Mouse (Mus musculus) cerebral cortex, adult 2 months (tissue): Measurements from ENCODE around the gene Rpl27a.

Experiments used
- WGBS: fragments of 180-500 bp; shearing (Covaris S2); methylation state at CpG from one replicate; pipeline ENCODE4 v1.1.7; 2018; 5-methylcytosine and 5-hydroxymethylcytosine counted together

Gene Rpl27a

DNA sequence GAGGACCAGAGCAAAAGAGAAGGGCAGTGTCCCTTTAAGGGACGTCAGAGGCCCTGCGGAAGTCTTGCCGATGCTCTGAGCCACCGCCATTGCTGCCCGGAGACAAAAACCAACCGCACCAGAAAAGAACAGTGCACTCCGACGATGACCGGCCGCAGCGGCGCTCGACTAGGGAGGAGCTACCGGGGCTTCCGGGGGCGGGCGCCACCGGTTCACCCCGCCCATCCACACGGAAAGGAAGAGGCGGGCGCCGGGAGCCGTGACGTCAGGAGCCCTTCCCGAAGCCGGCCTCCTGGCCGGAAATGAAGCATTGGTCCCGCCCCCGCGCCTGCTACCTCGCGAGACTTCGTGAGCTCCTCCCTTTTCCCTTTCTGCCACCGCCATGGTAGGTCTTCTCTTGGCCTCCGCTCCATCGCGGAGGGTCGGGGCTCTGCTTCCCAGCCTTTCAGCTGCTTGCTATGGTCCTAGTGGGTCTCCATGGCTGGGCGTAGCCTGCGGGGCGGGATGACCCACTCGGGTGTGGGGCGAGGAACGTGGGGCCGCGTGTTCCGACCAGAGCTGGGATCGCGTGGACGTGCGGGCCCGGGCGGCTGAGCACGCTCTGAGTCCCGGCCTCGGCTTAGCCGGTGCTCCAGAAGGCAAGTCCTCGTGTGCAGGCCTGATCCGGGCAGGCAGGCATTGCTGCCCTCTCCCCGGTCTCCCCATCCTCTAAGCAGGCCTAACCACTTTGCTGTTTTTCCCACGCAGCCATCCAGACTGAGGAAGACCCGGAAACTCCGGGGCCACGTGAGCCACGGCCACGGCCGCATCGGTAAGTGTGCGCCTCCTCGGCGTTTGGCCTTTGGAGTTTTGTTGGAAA lies at the start of gene Rpl27a:
Rpl27a (plus strand) TSS at position 310 of the 859 bp plus-strand sequence.
- WGBS: under 1% methylated on average over 71 of the region's 72 CpGs

- WGBS: 69% methylated on average over 4 of the region's 4 CpGs
These were observed 48.2 kb upstream of the Rpl27a start for GRCm38 (mm10) chr7:109470700-109471099.

GRCm38 (mm10) chr7:109477926-109478325 lies 41.0 kb upstream of the Rpl27a start:
- WGBS: 79% methylated on average over 3 of the region's 3 CpGs

- 42% methylated on average over 7 of the region's 7 CpGs for WGBS
These were observed 38.2 kb upstream of the Rpl27a start for GRCm38 (mm10) chr7:109480765-109481197.

- WGBS: 55% methylated on average over 5 of the region's 5 CpGs
These were observed 34.7 kb upstream of the Rpl27a start for GRCm38 (mm10) chr7:109484221-109484620.

- WGBS: 60% methylated on average over 18 of the region's 18 CpGs
These were observed 26.2 kb upstream of the Rpl27a start for GRCm38 (mm10) chr7:109492616-109493318.

GRCm38 (mm10) chr7:109493319-109494316 lies 25.3 kb upstream of the Rpl27a start:
- 9% methylated on average over 21 of the region's 21 CpGs for WGBS

DNA sequence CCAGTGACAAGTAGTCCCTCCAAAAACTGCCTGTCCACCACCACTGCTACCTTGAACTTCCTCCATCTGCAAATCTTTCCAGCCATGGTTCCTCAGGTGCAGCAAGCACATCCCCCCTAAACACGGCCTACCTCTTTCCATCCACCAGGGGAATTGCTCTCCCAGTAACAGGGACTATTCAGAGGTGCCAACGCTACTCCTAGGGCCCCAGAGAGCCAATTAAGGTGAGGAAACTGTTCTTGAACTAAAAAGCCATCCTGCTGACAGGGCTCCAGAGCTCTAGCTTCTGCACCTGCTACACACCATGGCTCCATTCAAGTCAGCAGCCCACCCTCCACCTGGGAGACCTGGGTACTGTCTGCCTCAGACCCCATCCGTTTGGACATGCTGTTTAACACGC lies 21.4 kb upstream of the Rpl27a start:
- 67% methylated on average over 4 of the region's 4 CpGs for WGBS

GRCm38 (mm10) chr7:109507119-109507518 lies 11.8 kb upstream of the Rpl27a start:
- WGBS: 31% methylated on average over 8 of the region's 8 CpGs

GRCm38 (mm10) chr7:109507572-109507971 lies 11.4 kb upstream of the Rpl27a start:
- WGBS: 58% methylated on average over 9 of the region's 9 CpGs

GRCm38 (mm10) chr7:109508034-109508433 lies 10.9 kb upstream of the Rpl27a start, which contains the start of gene Trim66:
Gene Trim66 (minus strand): TSS chr7:109508134.
- WGBS: 93% methylated on average over 4 of the region's 4 CpGs

DNA sequence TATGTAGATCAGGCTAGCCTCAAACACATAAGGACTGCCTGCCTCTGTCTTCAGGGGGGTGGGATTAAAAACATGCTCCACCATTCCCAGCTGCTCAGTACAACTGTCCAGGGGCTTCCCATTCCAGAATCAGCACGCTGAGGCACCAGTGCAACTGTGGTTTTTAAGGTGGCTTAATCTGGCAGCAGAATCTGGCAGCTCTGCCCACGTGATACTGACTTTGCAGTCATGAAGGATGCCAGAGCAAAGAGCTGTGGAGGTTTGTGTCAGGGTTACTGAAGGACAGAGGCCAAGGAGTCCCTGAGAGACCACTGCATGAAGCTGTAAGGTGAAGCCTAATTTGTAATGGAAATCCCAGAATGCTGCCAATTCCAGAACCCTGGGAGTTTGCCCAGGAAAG lies 8.1 kb upstream of the Rpl27a start:
- WGBS: 51% methylated on average over 2 of the region's 2 CpGs

DNA sequence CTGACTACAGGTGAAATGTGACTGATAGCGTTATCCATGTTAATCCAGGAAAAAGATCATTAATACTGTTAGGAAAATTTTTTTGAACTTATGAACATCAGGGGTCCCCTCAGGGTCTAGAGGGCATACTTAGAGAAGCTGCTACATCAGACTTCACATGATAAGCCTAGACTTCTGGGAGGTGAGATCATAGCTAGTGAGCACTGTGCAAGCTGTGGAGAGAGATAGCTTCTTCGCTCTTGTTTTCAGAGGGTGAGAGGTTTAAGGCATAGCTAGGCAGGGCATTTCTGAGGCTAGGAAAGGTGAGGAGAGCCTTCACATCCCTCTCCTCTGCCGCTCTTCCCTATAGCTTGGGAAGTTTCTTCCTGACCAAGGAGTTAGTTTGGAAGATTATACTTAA lies 7.1 kb upstream of the Rpl27a start:
- WGBS: 96% methylated on average over 3 of the region's 3 CpGs

GRCm38 (mm10) chr7:109516500-109516899 lies 2.4 kb upstream of the Rpl27a start:
- WGBS: 92% methylated on average over 3 of the region's 3 CpGs

DNA sequence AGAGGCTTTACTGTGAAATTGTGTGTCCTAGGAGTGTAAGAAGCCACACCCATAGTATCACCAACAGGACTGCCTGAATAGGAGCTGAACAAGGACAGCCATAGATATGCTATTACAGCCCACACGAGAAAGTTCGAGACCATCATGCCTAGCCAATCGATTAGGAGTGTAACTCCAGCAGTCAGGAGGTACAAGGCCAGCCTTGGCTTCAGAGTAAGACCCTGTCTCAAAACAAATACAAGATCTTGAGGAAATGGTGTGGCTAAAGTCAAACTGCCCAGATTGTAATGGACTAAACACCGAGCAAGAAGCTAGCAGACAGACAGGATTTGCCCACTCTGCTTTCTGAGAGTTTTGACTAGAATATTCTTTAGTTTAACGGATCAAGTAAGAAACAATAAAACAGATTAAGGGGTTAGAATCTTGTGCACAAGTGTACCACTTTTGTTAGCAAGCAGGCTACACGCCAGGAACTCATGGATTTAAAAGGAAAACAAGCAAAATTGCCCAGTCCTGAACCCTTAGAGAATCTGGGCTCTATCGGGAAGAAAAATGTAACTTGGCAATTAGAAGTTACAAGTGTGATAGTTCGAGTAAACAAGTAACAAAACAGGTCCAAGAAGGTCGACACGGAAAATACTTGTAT lies 788 bp upstream of the Rpl27a start:
- 16% methylated on average over 10 of the region's 10 CpGs for WGBS

DNA sequence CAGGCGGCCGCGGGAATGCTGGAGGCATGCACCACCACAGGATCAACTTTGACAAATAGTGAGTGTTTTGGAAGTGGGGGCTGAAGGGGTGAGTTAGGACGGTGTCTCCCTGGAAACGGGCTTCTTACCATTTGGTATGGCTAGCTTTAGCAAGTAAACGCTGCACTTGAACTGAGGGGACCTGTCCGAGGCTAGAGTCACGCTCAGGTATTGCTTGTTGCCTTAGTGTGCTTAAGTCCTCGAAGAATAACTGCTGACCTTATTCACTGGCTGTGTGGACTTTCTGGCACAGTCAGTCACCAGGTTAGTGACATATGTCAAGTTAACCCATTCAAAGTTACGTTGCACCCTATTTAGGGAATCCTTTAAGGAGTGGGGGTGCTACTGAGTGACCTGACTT lies 989 bp downstream of the Rpl27a start:
- WGBS: 5% methylated on average over 10 of the region's 10 CpGs

GRCm38 (mm10) chr7:109522084-109522483 lies 3.1 kb downstream of the Rpl27a start:
- WGBS: 73% methylated on average over 5 of the region's 5 CpGs

GRCm38 (mm10) chr7:109523304-109523703 lies 4.4 kb downstream of the Rpl27a start:
- 67% methylated on average over 2 of the region's 2 CpGs for WGBS

GRCm38 (mm10) chr7:109523741-109524441 lies 4.9 kb downstream of the Rpl27a start:
- 60% methylated on average over 6 of the region's 6 CpGs for WGBS

DNA sequence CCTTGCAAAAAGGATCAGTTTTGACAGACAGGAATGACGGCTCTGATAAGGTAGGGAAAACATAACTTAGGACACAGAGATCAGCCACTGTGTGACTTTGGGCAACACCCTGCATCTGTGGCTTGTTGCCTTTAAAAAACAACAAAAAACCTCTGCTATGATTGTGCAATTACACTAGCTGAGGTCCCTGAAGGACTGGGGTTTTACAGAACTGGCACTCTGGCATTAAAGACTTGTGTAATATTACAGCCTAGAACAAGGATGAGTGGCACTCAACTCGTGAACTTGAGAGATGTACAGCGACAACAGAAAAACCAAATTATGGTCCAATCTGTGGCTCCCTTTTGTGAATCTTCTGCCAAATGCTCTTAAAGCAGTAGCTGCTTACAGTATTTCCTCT lies 5.8 kb downstream of the Rpl27a start:
- WGBS: 63% methylated on average over 3 of the region's 3 CpGs
